Mouse (Mus musculus) macrophage (primary cell): ENCODE measurements around the gene Nthl1. TPM values are rescaled to one million over a fixed set of nuclear protein-coding genes. Genes with fewer than 3 reads are reported as not detected.

Source experiments
- H3K27ac ChIP-seq: fragments of 350-480 bp; formaldehyde crosslinking; 2 replicates; pipeline ENCODE4 v1.9.0; 2021
- H3K36me3 ChIP-seq: fragments of 350-480 bp; formaldehyde crosslinking; 2 replicates; pipeline ENCODE4 v1.9.0; 2021; ENCODE audit errors: inconsistent target
- H3K4me3 ChIP-seq: fragments of 350-480 bp; formaldehyde crosslinking; 2 replicates; pipeline ENCODE4 v1.9.0; 2021; ENCODE audit errors: inconsistent target
- H3K79me2 ChIP-seq: fragments of 350-480 bp; formaldehyde crosslinking; 2 replicates; pipeline ENCODE4 v1.9.0; 2021; ENCODE audit errors: inconsistent target
- WGBS: methylation state at CpG from one replicate; pipeline ENCODE4 v1.1.7; 2026; ENCODE audit warnings: inconsistent platforms; ENCODE audit not compliant: missing documents; 5-methylcytosine and 5-hydroxymethylcytosine counted together
- polyA plus RNA-seq: library from polyadenylated mRNA; stranded (reverse); fragments of 250-400 nt; gene quantifications from 3 replicates; pipeline ENCODE4 v1.2.4, GENCODE M21; 2018; ENCODE audit warnings: inconsistent platforms

The Nthl1 gene
- polyA plus RNA-seq, 1 experiment from 2014 or later, result 3.1 TPM

GRCm38 (mm10) chr17:24676877-24677276 lies 44.4 kb downstream of the Nthl1 start:
- peaks cover 46% of the 10 kb centered on the region for H3K79me2 ChIP-seq
- H3K27ac ChIP-seq, result no peak overlapping the region
- no peak overlapping the region for H3K4me3 ChIP-seq
- 92% methylated on average over 5 of the region's 5 CpGs for WGBS
- peaks cover 39% of the 10 kb centered on the region for H3K36me3 ChIP-seq

GRCm38 (mm10) chr17:24677500-24678080 lies 45.1 kb downstream of the Nthl1 start:
- Histone ChIP-seq H3K4me3 (no peak overlapping the region), H3K79me2 (peaks cover 39% of the 10 kb centered on the region), H3K36me3 (peaks cover 42% of the 10 kb centered on the region), H3K27ac (no peak overlapping the region)
- 93% methylated on average over 24 of the region's 24 CpGs for WGBS

- Histone ChIP-seq H3K79me2 (no peaks in the 10 kb centered on the region), H3K36me3 (peaks cover 7% of the 10 kb centered on the region; the same call in 1 of the 2 replicates), H3K27ac (no peak overlapping the region), H3K4me3 (peak overlapping the region; percentile 29; the same call in 1 of the 2 replicates)
- WGBS, result 45% methylated on average over 16 of the region's 16 CpGs
These were observed 54.0 kb downstream of the Nthl1 start for GRCm38 (mm10) chr17:24686514-24686913.

GRCm38 (mm10) chr17:24687146-24687595 lies 54.7 kb downstream of the Nthl1 start:
- H3K27ac ChIP-seq, result no peak overlapping the region
- WGBS, result 3% methylated on average over 22 of the region's 25 CpGs

GRCm38 (mm10) chr17:24687599-24687998 lies 55.1 kb downstream of the Nthl1 start:
- Histone ChIP-seq H3K36me3 (no peaks in the 10 kb centered on the region), H3K4me3 (no peak overlapping the region), H3K79me2 (no peaks in the 10 kb centered on the region), H3K27ac (no peak overlapping the region)
- WGBS, result 40% methylated on average over 23 of the region's 23 CpGs

More at GRCm38 (mm10) chr17:24687146-24687595, 54.7 kb downstream of the Nthl1 start:
- Histone ChIP-seq H3K79me2 (no peaks in the 10 kb centered on the region), H3K36me3 (0 out of 2 replicates have a peak, but pooled peaks cover under 1% of the 10 kb centered on the region), H3K4me3 (peak overlapping the region; percentile 29)

Other genes with a start within 250 kb of the Nthl1 start
- 59.5 to 100 TPM (median 80.3 TPM) in 3 replicates for gene Rnps1, start 218.1 kb upstream of the Nthl1 start, polyA plus RNA-seq
- gene Eci1, start 206.0 kb upstream of the Nthl1 start, polyA plus RNA-seq, result 10.4 to 30.9 TPM (median 23.5 TPM) in 3 replicates
- gene Dnase1l2, start 189.6 kb upstream of the Nthl1 start, polyA plus RNA-seq, result 0.23 to 1.5 TPM (median 1.1 TPM) in 3 replicates
- gene E4f1, start 162.4 kb upstream of the Nthl1 start, polyA plus RNA-seq, result 7.7 to 13.8 TPM (median 10.3 TPM) in 3 replicates
- gene Pgp, start 162.3 kb upstream of the Nthl1 start, polyA plus RNA-seq, result 7.0 to 22.6 TPM (median 15.0 TPM) in 3 replicates
- not detected in 3 replicates for gene Bricd5, start 158.8 kb upstream of the Nthl1 start, polyA plus RNA-seq
- gene Mlst8, start 153.6 kb upstream of the Nthl1 start, polyA plus RNA-seq, result 10.9 to 13.2 TPM (median 11.6 TPM) in 3 replicates
- not detected in 3 replicates for gene Caskin1, start 144.1 kb upstream of the Nthl1 start, polyA plus RNA-seq
- 42.9 to 61.3 TPM (median 48.4 TPM) in 3 replicates for gene Traf7, start 104.7 kb upstream of the Nthl1 start, polyA plus RNA-seq
- gene Rab26, start 98.5 kb upstream of the Nthl1 start, polyA plus RNA-seq, result not detected in 3 replicates
- gene Pkd1, start 82.8 kb upstream of the Nthl1 start, polyA plus RNA-seq, result 9.7 to 18.0 TPM (median 16.3 TPM) in 3 replicates
- gene Tsc2, start 50 bp upstream of the Nthl1 start, polyA plus RNA-seq, result 33.7 to 43.4 TPM (median 35.5 TPM) in 3 replicates
- 0.15 TPM in 1 of 3 replicates, not detected in the others for gene Slc9a3r2, start 17.6 kb downstream of the Nthl1 start, polyA plus RNA-seq
- gene Npw, start 25.8 kb downstream of the Nthl1 start, polyA plus RNA-seq, result not detected in 3 replicates
- 8.0 to 14.3 TPM (median 12.2 TPM) in 3 replicates for gene Zfp598, start 37.0 kb downstream of the Nthl1 start, polyA plus RNA-seq
- gene Syngr3, start 57.3 kb downstream of the Nthl1 start, polyA plus RNA-seq, result 0.14 to 0.76 TPM (median 0.19 TPM) in 3 replicates
- gene Gfer, start 63.5 kb downstream of the Nthl1 start, polyA plus RNA-seq, result 16.2 to 28.0 TPM (median 20.3 TPM) in 3 replicates
- gene Noxo1, start 63.6 kb downstream of the Nthl1 start, polyA plus RNA-seq, result 0.50 to 3.8 TPM (median 0.72 TPM) in 3 replicates
- gene Tbl3, start 75.0 kb downstream of the Nthl1 start, polyA plus RNA-seq, result 10.6 to 22.6 TPM (median 18.7 TPM) in 3 replicates
- gene Rnf151, start 85.4 kb downstream of the Nthl1 start, polyA plus RNA-seq, result not detected in 3 replicates
- 612 to 1,759 TPM (median 1,226 TPM) in 3 replicates for gene Rps2, start 85.4 kb downstream of the Nthl1 start, polyA plus RNA-seq
- gene Ndufb10, start 91.8 kb downstream of the Nthl1 start, polyA plus RNA-seq, result 128 to 178 TPM (median 156 TPM) in 3 replicates
- not detected in 3 replicates for gene Rpl3l, start 95.1 kb downstream of the Nthl1 start, polyA plus RNA-seq
- 145 to 266 TPM (median 156 TPM) in 3 replicates for gene Msrb1, start 104.0 kb downstream of the Nthl1 start, polyA plus RNA-seq
- not detected in 3 replicates for gene Hs3st6, start 120.3 kb downstream of the Nthl1 start, polyA plus RNA-seq
- gene Meiob, start 171.6 kb downstream of the Nthl1 start, polyA plus RNA-seq, result not detected in 3 replicates
- gene Hagh, start 207.5 kb downstream of the Nthl1 start, polyA plus RNA-seq, result 27.7 to 43.0 TPM (median 28.4 TPM) in 3 replicates
- gene Fahd1, start 217.7 kb downstream of the Nthl1 start, polyA plus RNA-seq, result 6.7 to 11.2 TPM (median 10.4 TPM) in 3 replicates
- gene Igfals, start 233.3 kb downstream of the Nthl1 start, polyA plus RNA-seq, result not detected in 3 replicates